Mouse (Mus musculus) forebrain, embryonic 11.5 days (tissue): ENCODE data around the gene Plk3. TPM values are rescaled to one million over a fixed set of nuclear protein-coding genes. Genes with fewer than 3 reads are reported as not detected.

Experiments used
- ATAC-seq: fragments of 200-750 bp; cut with Nextera tagmentation; replicated peaks from 2 replicates; pipeline ENCODE4 v1.8.0; 2017; ENCODE audit warnings: moderate TSS enrichment; ENCODE audit not compliant: low FRiP score
- DNase-seq: peaks from one replicate; pipeline ENCODE4 v3.0.0-alpha.2; 2017; ENCODE audit warnings: low spot score
- H3K27ac ChIP-seq: fragments of 300-500 bp; sonication (generic); 2 replicates; pipeline ENCODE4 v1.5.1; 2014; ENCODE audit warnings: low read depth, low read length
- H3K27me3 ChIP-seq: fragments of 300-500 bp; sonication (generic); 2 replicates; pipeline ENCODE4 v1.6.1; 2014; ENCODE audit warnings: mild to moderate bottlenecking, low read length, mixed read lengths; ENCODE audit not compliant: control insufficient read depth, insufficient read depth
- H3K36me3 ChIP-seq: fragments of 300-500 bp; sonication (generic); 2 replicates; pipeline ENCODE4 v1.6.1; 2014; ENCODE audit warnings: mild to moderate bottlenecking, low read length, moderate library complexity, mixed read lengths; ENCODE audit not compliant: control insufficient read depth, insufficient read depth
- H3K4me1 ChIP-seq: fragments of 300-500 bp; sonication (generic); replicated peaks from 2 replicates; pipeline ENCODE4 v1.6.1; 2014; ENCODE audit warnings: low read length, mixed read lengths; ENCODE audit not compliant: control insufficient read depth, insufficient read depth
- H3K4me2 ChIP-seq: fragments of 300-500 bp; sonication (generic); 2 replicates; pipeline ENCODE4 v1.6.1; 2014; ENCODE audit warnings: low read depth, mild to moderate bottlenecking, low read length, moderate library complexity, mixed read lengths; ENCODE audit not compliant: severe bottlenecking
- H3K4me3 ChIP-seq: fragments of 300-500 bp; sonication (generic); 2 replicates; pipeline ENCODE4 v1.5.1; 2014; ENCODE audit warnings: low read depth, low read length
- H3K9ac ChIP-seq: fragments of 300-500 bp; sonication (generic); 2 replicates; pipeline ENCODE4 v1.6.1; 2014; ENCODE audit warnings: low read length
- H3K9me3 ChIP-seq: fragments of 300-500 bp; sonication (generic); 2 replicates; pipeline ENCODE4 v1.6.1; 2016; ENCODE audit warnings: low read length, mixed read lengths; ENCODE audit not compliant: control insufficient read depth
- WGBS: fragments of 180-500 bp; shearing (Covaris S2); extraction: QIAGEN DNeasy Blood & Tissue Kit; methylation state at CpG from one replicate; pipeline ENCODE4 v1.1.7; 2014; 5-methylcytosine and 5-hydroxymethylcytosine counted together
- polyA plus RNA-seq: library from polyadenylated mRNA; unstranded; fragments of >200 nt; fragmentation: Nextera tagmentation; extraction: Ambion mirVana; gene quantifications from 2 replicates; pipeline ENCODE4 v1.2.1, GENCODE M21; 2014

The Plk3 gene
- polyA plus RNA-seq, 1 experiment from 2014 or later = 16.0 TPM

- Histone ChIP-seq H3K4me3 (no peak overlapping the region), H3K9ac (no peak overlapping the region), H3K27ac (no peak overlapping the region), H3K4me1 (peaks cover 3% of the 10 kb centered on the region; the same call in 1 of the 2 replicates), H3K27me3 (peaks cover 6% of the 10 kb centered on the region; the same call in 1 of the 2 replicates), H3K36me3 (no peaks in the 10 kb centered on the region), H3K4me2 (no peak overlapping the region), H3K9me3 (no peaks in the 10 kb centered on the region)
- 40% methylated on average over 7 of the region's 7 CpGs for WGBS
- DNase-seq = peak; percentile 58
- no peak for ATAC-seq
These were observed 32.5 kb downstream of the Plk3 start for GRCm38 (mm10) chr4:117101218-117101617.

DNA sequence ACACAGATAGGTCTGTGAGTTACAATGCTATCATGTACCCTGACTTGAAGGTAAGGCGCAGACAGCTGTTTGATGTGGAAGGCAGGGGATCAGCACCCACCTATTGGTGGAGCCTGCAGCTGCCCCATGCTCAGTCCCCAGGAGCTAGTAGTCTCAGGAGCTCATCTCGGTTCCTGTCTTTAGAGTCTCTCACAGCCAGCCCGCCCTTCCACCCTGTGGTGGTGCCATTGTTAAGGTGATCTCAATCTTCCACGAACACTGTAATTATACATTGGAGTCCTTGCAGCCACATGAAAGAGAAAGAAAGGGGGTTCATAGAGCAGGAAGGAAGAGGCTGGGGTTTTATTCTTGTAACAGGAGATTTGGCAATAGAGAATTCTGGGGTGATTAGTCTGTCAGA is 33.7 kb downstream of the Plk3 start:
- DNase-seq (no peak), ATAC-seq (no peak)
- no peak overlapping the region for H3K9ac ChIP-seq
- H3K9me3 ChIP-seq = no peaks in the 10 kb centered on the region
- no peak overlapping the region for H3K4me2 ChIP-seq
- H3K36me3 ChIP-seq = no peaks in the 10 kb centered on the region
- H3K4me1 ChIP-seq = peaks cover 9% of the 10 kb centered on the region
- H3K27ac ChIP-seq = no peak overlapping the region
- WGBS = 67% methylated on average over 4 of the region's 4 CpGs
- no peak overlapping the region for H3K4me3 ChIP-seq
- H3K27me3 ChIP-seq = peaks cover 10% of the 10 kb centered on the region; the same call in 1 of the 2 replicates

DNA sequence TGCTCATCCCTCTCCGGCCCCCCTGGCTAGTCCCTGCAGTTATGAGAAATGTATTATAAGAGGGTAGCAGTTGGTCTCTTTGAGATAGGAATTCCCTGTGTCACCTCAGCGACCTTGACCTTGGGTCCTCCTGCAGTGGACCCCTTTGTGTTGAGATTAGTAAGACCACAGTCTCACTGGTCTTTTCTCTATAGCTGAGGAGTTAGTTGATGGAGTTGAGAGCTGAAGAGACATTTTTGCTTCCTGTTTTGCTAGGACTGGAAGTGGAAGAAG is 35.1 kb downstream of the Plk3 start:
- Histone ChIP-seq H3K36me3 (no peaks in the 10 kb centered on the region), H3K27me3 (peaks cover 14% of the 10 kb centered on the region; the same call in 1 of the 2 replicates), H3K9ac (no peak overlapping the region), H3K9me3 (no peaks in the 10 kb centered on the region), H3K4me2 (no peak overlapping the region), H3K4me1 (peaks cover 9% of the 10 kb centered on the region), H3K27ac (no peak overlapping the region), H3K4me3 (no peak overlapping the region)
- WGBS = 74% methylated on average over 2 of the region's 2 CpGs
- ATAC-seq (no peak), DNase-seq (no peak)

DNA sequence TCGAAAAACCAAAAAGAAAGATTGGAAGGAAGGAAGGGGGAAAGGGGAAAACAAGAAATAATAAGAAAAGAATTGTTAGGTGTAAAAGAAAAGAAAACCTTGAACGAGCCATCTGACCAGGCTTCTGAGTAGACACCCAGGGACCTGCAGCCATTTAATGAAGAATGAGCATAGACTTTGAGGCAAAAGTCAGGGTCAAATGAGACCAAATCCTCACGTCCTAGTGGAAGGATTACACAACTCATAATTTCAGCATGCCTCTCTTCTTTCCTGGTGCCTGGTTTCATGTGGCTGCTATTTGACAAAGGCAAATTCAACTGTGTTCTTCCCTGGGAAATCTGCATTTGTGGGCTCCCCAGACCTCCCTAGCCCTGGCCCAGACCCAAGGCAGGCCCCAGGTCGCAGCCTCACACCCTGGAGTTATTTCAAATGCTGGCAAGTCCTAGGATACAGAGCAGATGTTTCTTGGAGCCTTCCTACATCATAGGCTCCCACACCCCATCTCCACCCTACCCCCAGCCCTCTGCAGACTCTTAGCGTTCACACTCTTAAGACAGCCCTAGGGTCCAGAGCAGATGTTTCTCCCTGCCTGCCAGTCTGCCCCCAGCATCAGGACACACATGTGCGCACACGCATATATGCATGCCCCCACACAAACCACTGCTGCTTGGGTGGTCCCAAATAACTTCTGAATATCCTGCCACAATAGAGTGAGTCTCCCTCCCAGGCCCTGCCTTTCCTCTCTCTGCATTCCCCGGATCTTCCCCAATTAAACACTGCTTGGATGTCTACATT is 35.6 kb downstream of the Plk3 start:
- H3K4me3 ChIP-seq = no peak overlapping the region
- H3K27me3 ChIP-seq = peaks cover 14% of the 10 kb centered on the region; the same call in 1 of the 2 replicates
- DNase-seq (no peak), ATAC-seq (0 out of 2 replicates have a peak, but pooled peaks have one; percentile 4)
- no peaks in the 10 kb centered on the region for H3K36me3 ChIP-seq
- no peaks in the 10 kb centered on the region for H3K9me3 ChIP-seq
- peak overlapping the region; percentile 96; the same call in 1 of the 2 replicates for H3K4me2 ChIP-seq
- no peak overlapping the region for H3K27ac ChIP-seq
- peaks cover 9% of the 10 kb centered on the region for H3K4me1 ChIP-seq
- no peak overlapping the region for H3K9ac ChIP-seq
- WGBS = 68% methylated on average over 8 of the region's 8 CpGs

GRCm38 (mm10) chr4:117096666-117097065 is 37.1 kb downstream of the Plk3 start:
- H3K4me3 ChIP-seq = peak overlapping the region; percentile 52
- H3K4me1 ChIP-seq = peaks cover 9% of the 10 kb centered on the region
- peak overlapping the region; percentile 60 for H3K9ac ChIP-seq
- ATAC-seq = no peak
- no peaks in the 10 kb centered on the region for H3K36me3 ChIP-seq
- 11% methylated on average over 5 of the region's 5 CpGs for WGBS
- DNase-seq = no peak
- H3K27ac ChIP-seq = no peak overlapping the region
- H3K4me2 ChIP-seq = peak overlapping the region; percentile 96
- H3K9me3 ChIP-seq = no peaks in the 10 kb centered on the region
- H3K27me3 ChIP-seq = peaks cover 14% of the 10 kb centered on the region; the same call in 1 of the 2 replicates

DNA sequence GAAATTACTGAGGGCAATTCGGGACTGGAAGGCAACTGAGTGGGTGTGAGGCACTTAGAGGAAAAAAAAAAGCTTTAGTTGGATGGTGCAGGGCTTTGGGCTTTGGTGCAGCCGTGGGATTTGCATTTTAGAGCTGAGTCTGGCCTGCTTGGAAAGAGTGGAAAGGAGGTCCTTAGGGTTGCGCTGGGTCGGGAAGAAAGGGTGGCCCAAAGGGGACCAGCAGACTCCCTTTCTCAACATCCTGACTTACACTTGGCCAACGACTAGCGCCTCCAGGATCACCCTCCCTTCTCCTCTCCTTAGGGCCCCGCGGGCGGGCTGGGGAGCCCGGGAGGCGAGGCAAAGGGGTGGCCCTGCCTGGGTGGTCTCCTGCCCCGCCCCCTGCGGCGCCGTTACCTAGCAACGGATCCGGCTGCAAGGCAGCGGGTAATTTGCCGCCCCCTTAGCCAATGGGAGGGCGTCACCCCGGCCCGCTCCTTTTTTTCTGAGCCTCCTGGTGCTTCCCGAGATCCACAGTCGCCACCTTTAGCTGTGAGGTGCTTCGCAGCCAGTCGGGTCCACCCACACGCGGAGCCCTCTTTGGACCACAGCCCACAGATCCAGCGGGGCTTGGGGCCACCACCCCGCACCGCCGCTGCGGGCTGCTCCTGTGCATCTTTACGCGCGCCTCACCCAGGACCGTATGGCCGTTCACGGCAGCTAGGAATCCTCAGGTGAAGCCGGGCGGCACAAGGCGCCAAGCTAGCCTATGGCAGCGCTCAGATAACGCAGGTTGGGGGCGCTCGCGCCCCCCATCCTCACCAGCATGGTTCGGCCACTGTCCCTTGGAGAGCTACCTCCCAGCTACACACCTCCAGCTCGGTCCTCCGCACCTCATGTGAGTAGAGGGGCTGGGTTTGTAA is 38.0 kb downstream of the Plk3 start, which contains the start of gene Ptch2:
TSS of gene Ptch2 (plus strand) at position 525 of the 902 bp plus-strand sequence.
- Histone ChIP-seq H3K9me3 (no peaks in the 10 kb centered on the region), H3K27me3 (peaks cover 14% of the 10 kb centered on the region; the same call in 1 of the 2 replicates), H3K4me1 (peaks cover 9% of the 10 kb centered on the region), H3K36me3 (no peaks in the 10 kb centered on the region), H3K27ac (peak within 1 kb of the TSS; percentile 55; the same call in 1 of the 2 replicates), H3K4me2 (peak within 1 kb of the TSS; percentile 96), H3K9ac (peak within 1 kb of the TSS; percentile 60), H3K4me3 (peak within 1 kb of the TSS; percentile 52)
- DNase-seq = peak; percentile 93
- peak; percentile 85 for ATAC-seq
- WGBS = under 1% methylated on average over 47 of the region's 50 CpGs

GRCm38 (mm10) chr4:117094626-117095361 is 39.0 kb downstream of the Plk3 start:
- Histone ChIP-seq H3K9me3 (no peaks in the 10 kb centered on the region), H3K9ac (no peak overlapping the region; the same call in 1 of the 2 replicates), H3K36me3 (no peaks in the 10 kb centered on the region), H3K27me3 (peaks cover 14% of the 10 kb centered on the region; the same call in 1 of the 2 replicates), H3K4me2 (no peak overlapping the region), H3K4me1 (peaks cover 9% of the 10 kb centered on the region), H3K27ac (no peak overlapping the region), H3K4me3 (no peak overlapping the region)
- WGBS = 84% methylated on average over 3 of the region's 3 CpGs
- DNase-seq = no peak
- no peak for ATAC-seq

- DNase-seq (no peak), ATAC-seq (no peak)
- H3K4me2 ChIP-seq = no peak overlapping the region
- H3K9ac ChIP-seq = no peak overlapping the region
- no peak overlapping the region for H3K4me3 ChIP-seq
- no peak overlapping the region for H3K27ac ChIP-seq
- H3K9me3 ChIP-seq = no peaks in the 10 kb centered on the region
- peaks cover 3% of the 10 kb centered on the region for H3K4me1 ChIP-seq
- H3K27me3 ChIP-seq = peaks cover 6% of the 10 kb centered on the region; the same call in 1 of the 2 replicates
- H3K36me3 ChIP-seq = no peaks in the 10 kb centered on the region
- 83% methylated on average over 7 of the region's 7 CpGs for WGBS
These were observed 43.2 kb downstream of the Plk3 start for GRCm38 (mm10) chr4:117090586-117090985.
